Mouse (Mus musculus) liver, embryonic 15.5 days (tissue): ENCODE data around the gene Becn1. TPM values are rescaled to one million over a fixed set of nuclear protein-coding genes. Genes with fewer than 3 reads are reported as not detected.

Source experiments
- polyA plus RNA-seq: library from polyadenylated mRNA; unstranded; fragments of >200 nt; fragmentation: Nextera tagmentation; extraction: Ambion mirVana; gene quantifications from 2 replicates; pipeline ENCODE4 v1.2.1, GENCODE M21; 2015

Becn1 gene
- polyA plus RNA-seq, 1 experiment from 2014 or later: 94.0 TPM

Other genes starting within 250 kb of the Becn1 start
- 7.1 and 7.5 TPM in 2 replicates for gene Naglu, start 232.3 kb downstream of the Becn1 start, polyA plus RNA-seq
- gene Hsd17b1, start 223.9 kb downstream of the Becn1 start, polyA plus RNA-seq: 0.29 and 0.39 TPM in 2 replicates
- gene Coasy, start 219.7 kb downstream of the Becn1 start, polyA plus RNA-seq: 18.9 and 22.9 TPM in 2 replicates
- 24.2 and 26.7 TPM in 2 replicates for gene Mlx, start 215.0 kb downstream of the Becn1 start, polyA plus RNA-seq
- gene Psmc3ip, start 206.8 kb downstream of the Becn1 start, polyA plus RNA-seq: 15.2 and 15.4 TPM in 2 replicates
- gene Retreg3, start 182.4 kb downstream of the Becn1 start, polyA plus RNA-seq: 13.4 and 13.6 TPM in 2 replicates
- gene Tubg1, start 182.3 kb downstream of the Becn1 start, polyA plus RNA-seq: 38.3 and 38.9 TPM in 2 replicates
- gene Tubg2, start 146.4 kb downstream of the Becn1 start, polyA plus RNA-seq: 0.05 and 0.24 TPM in 2 replicates
- gene Cntnap1, start 131.8 kb downstream of the Becn1 start, polyA plus RNA-seq: 0.07 and 0.12 TPM in 2 replicates
- 1.5 and 1.9 TPM in 2 replicates for gene Plekhh3, start 130.9 kb downstream of the Becn1 start, polyA plus RNA-seq
- 0.05 TPM in 1 of 2 replicates, not detected in the other for gene Ccr10, start 126.8 kb downstream of the Becn1 start, polyA plus RNA-seq
- 9.8 and 11.0 TPM in 2 replicates for gene Ezh1, start 75.8 kb downstream of the Becn1 start, polyA plus RNA-seq
- gene Ramp2, start 56.3 kb downstream of the Becn1 start, polyA plus RNA-seq: 20.3 and 25.4 TPM in 2 replicates
- 77.2 and 81.7 TPM in 2 replicates for gene Vps25, start 48.6 kb downstream of the Becn1 start, polyA plus RNA-seq
- 5.1 and 6.7 TPM in 2 replicates for gene Wnk4, start 41.7 kb downstream of the Becn1 start, polyA plus RNA-seq
- 0.67 TPM in 2 replicates for gene Cntd1, start 23.3 kb downstream of the Becn1 start, polyA plus RNA-seq
- gene Coa3, start 23.2 kb downstream of the Becn1 start, polyA plus RNA-seq: 80.5 and 87.1 TPM in 2 replicates
- gene Psme3, start 13.9 kb upstream of the Becn1 start, polyA plus RNA-seq: 189 and 190 TPM in 2 replicates
- 1.4 and 1.5 TPM in 2 replicates for gene Aoc2, start 22.8 kb upstream of the Becn1 start, polyA plus RNA-seq
- 0.06 TPM in 1 of 2 replicates, not detected in the other for gene Aoc3, start 28.3 kb upstream of the Becn1 start, polyA plus RNA-seq
- gene G6pc, start 65.3 kb upstream of the Becn1 start, polyA plus RNA-seq: not detected in 2 replicates
- 37.2 and 37.3 TPM in 2 replicates for gene Aarsd1, start 115.3 kb upstream of the Becn1 start, polyA plus RNA-seq
- gene Gm27029, start 122.5 kb upstream of the Becn1 start, polyA plus RNA-seq: 2.1 and 3.1 TPM in 2 replicates
- 5.7 TPM in 2 replicates for gene Rundc1, start 122.8 kb upstream of the Becn1 start, polyA plus RNA-seq
- gene Ptges3l, start 123.0 kb upstream of the Becn1 start, polyA plus RNA-seq: 1.3 and 1.4 TPM in 2 replicates
- gene Rpl27, start 140.0 kb upstream of the Becn1 start, polyA plus RNA-seq: 149 and 195 TPM in 2 replicates
- 29.6 and 30.4 TPM in 2 replicates for gene Ifi35, start 146.1 kb upstream of the Becn1 start, polyA plus RNA-seq
- 2.0 and 2.1 TPM in 2 replicates for gene Rnd2, start 162.7 kb upstream of the Becn1 start, polyA plus RNA-seq
- gene Vat1, start 163.9 kb upstream of the Becn1 start, polyA plus RNA-seq: 10.0 and 10.8 TPM in 2 replicates
- gene Brca1, start 249.7 kb upstream of the Becn1 start, polyA plus RNA-seq: 11.5 and 12.5 TPM in 2 replicates
- gene Nbr1, start 249.9 kb upstream of the Becn1 start, polyA plus RNA-seq: 39.5 and 49.8 TPM in 2 replicates